Mouse (Mus musculus): ENCODE data around the gene Ccdc130. TPM values are rescaled to one million over a fixed set of nuclear protein-coding genes. Genes with fewer than 3 reads are reported as not detected.

Gene Ccdc130
- total RNA-seq (2015; ENCODE audit: low replicate concordance) (4.0 and 22.1 TPM in 2 replicates), total RNA-seq (2017; ENCODE audit: low replicate concordance) (3.3 and 3.5 TPM in 2 replicates)

DNA sequence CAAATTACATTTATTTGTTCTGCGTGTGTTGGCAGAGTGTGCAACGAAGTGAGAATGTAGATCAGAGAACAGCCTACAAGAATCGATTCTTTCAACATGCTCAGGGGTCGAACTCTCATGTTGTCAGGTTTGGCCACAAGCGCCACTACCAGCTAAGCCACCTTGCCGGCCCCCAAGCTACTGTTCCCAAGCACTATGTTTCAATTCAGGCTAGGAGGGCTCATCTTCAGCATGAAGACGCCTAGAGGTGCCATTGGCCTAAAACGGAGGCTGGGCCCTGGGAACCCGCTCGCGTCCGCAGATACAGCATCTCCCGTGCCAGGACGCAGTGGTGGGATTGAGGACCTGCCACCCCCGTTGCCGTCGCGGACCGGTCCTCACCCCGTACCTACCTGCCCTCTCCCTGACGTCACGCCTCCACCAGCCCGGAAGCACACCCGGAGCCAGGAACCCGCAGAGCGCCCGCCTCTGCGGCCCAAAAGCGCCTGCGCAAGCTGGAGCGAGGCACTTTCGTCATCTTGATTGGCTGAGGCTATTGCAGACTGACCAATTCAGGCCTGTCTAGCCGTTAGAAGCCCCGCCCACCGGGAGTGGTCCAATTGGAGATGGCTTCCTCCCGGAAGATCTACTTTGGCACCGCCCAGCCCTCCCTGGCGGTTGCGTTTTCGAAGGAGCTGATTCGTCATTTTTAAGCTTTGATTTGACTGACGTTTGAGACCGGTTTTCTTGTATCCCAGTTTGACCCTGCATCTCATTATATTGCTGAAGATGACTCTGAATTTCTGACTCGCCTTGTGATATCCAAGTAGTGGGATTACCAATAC is at the start of gene Ccdc130:
Ccdc130 (minus strand) TSS at position 431 of the 824 bp plus-strand sequence.
- peak; percentile 97 for ATAC-seq (replicated peaks; ENCODE audit: low FRiP score, poor library complexity, severe bottlenecking)

GRCm38 (mm10) chr8:84308376-84308775 is 38.2 kb upstream of the Ccdc130 start:
- no peak for ATAC-seq (replicated peaks; ENCODE audit: low FRiP score, poor library complexity, severe bottlenecking)

DNA sequence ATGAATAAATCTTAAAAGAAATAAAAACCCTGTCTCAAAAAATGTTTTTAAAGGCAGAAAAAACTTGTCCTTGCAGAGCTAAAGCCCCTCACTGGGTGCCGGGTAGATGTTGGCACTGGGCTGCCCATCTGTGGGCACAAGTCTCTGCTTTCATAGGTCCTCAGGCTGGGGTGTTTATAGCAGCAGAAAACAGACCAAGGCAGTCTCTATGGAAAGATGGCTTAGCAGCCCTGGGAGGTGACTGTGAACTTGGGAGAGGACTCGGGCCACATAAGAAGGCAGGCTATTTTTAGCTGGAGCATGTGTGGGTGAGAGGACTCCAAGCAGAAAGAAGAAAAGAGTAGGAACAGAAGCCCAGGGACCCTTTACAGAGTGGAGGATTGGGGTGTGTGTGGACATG is 33.8 kb upstream of the Ccdc130 start:
- ATAC-seq (replicated peaks; ENCODE audit: low FRiP score, poor library complexity, severe bottlenecking) = no peak

DNA sequence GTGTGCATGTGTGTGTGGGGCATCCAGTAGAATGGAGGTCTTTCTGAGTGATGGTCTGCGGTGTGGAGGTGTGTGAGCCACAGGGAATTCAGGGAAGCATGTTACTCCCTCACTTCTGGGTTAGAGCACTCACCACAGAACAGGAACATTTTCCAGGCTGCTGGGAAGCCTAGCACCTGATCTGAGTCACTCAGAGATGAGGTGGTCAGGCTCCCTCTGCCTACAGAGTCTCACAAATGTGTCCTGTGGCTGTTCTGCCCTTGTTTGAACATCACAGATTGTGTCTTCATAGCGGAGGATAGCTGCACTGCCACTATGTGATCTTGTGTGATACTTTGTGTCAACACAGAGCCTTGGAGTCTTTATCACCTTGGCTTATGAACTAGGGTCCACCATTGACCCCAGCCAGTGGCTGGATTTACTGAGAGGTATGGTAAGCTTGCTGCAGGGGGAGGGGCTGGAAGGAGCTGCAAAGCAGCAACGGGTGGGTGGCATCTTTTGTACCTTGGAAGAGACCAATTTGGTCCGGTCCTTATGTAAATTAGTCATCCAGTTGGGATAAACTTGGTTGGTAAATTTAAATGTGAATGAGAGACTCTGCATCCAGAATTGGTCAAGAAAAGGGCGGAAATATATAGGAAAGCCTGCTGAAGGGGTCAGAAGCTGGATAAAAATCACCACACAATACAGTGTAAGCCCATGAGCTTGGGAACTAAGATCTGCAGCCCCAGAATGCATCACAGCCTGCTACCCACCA is 27.0 kb upstream of the Ccdc130 start:
- ATAC-seq (replicated peaks; ENCODE audit: low FRiP score, poor library complexity, severe bottlenecking) = no peak

DNA sequence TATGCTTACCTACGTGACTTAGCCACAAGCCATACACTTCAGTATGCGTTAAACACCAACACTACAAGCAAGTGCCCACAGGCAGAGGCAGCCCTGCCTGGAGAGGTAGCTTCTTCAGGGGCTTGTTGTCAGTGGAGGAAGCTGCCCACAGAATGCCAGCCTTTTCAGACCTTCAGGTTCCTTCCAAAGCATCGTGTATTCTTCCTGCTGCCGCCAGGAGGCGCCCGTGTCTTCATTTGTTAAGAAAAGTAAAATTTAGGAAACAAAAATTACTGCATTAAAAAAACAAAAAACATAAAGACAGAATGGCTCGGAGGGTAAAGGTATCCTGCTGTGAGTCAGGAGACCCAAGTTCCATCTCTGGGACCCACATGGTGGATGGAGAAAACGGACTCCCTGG is 21.5 kb upstream of the Ccdc130 start:
- ATAC-seq (replicated peaks; ENCODE audit: low FRiP score, poor library complexity, severe bottlenecking) = peak; percentile 65; the same call in 1 of the 2 replicates

DNA sequence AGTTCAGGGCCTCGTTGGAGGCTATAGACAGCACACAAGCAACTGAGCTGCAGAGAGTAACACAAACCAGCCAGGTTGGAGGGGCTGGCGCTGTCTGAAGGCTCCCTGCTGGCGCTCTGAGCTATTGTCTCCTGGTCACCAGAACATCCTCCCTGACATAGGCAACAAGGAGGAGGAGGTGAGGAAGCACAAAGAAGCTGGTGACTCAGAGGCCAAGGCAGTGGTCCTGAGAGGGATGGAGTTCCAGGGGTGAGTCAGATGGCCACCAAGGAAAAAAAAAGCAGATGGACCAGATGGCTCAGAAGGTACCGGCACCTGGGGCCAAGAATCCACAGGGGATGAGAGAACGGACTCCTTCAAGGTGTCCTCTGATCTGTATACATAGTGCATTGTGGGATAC is 20.9 kb upstream of the Ccdc130 start:
- no peak for ATAC-seq (replicated peaks; ENCODE audit: low FRiP score, poor library complexity, severe bottlenecking)

GRCm38 (mm10) chr8:84288892-84289291 is 18.7 kb upstream of the Ccdc130 start:
- ATAC-seq (replicated peaks; ENCODE audit: low FRiP score, poor library complexity, severe bottlenecking) = 0 out of 2 replicates have a peak, but pooled peaks have one; percentile 58

GRCm38 (mm10) chr8:84285665-84286064 is 15.5 kb upstream of the Ccdc130 start:
- 0 out of 2 replicates have a peak, but pooled peaks have one; percentile 47 for ATAC-seq (replicated peaks; ENCODE audit: low FRiP score, poor library complexity, severe bottlenecking)

- no peak for ATAC-seq (replicated peaks; ENCODE audit: low FRiP score, poor library complexity, severe bottlenecking)
Observed at GRCm38 (mm10) chr8:84284608-84285063, 14.5 kb upstream of the Ccdc130 start.

GRCm38 (mm10) chr8:84280777-84281176 is 10.6 kb upstream of the Ccdc130 start:
- no peak for ATAC-seq (replicated peaks; ENCODE audit: low FRiP score, poor library complexity, severe bottlenecking)

- no peak for ATAC-seq (replicated peaks; ENCODE audit: low FRiP score, poor library complexity, severe bottlenecking)
Observed at GRCm38 (mm10) chr8:84276447-84276846, 6.3 kb upstream of the Ccdc130 start.

- ATAC-seq (replicated peaks; ENCODE audit: low FRiP score, poor library complexity, severe bottlenecking) = no peak
Observed at GRCm38 (mm10) chr8:84273968-84274367, 3.8 kb upstream of the Ccdc130 start.

- ATAC-seq (replicated peaks; ENCODE audit: low FRiP score, poor library complexity, severe bottlenecking) = no peak
Observed at GRCm38 (mm10) chr8:84272302-84272701, 2.1 kb upstream of the Ccdc130 start.

GRCm38 (mm10) chr8:84261098-84261497 is 9.1 kb downstream of the Ccdc130 start:
- ATAC-seq (replicated peaks; ENCODE audit: low FRiP score, poor library complexity, severe bottlenecking) = no peak

- ATAC-seq (replicated peaks; ENCODE audit: low FRiP score, poor library complexity, severe bottlenecking) = peak; percentile 90
Observed at GRCm38 (mm10) chr8:84256822-84257610, 13.2 kb downstream of the Ccdc130 start, which contains the start of gene Mri1. TSS of gene Mri1 (minus strand) at chr8:84257326.

DNA sequence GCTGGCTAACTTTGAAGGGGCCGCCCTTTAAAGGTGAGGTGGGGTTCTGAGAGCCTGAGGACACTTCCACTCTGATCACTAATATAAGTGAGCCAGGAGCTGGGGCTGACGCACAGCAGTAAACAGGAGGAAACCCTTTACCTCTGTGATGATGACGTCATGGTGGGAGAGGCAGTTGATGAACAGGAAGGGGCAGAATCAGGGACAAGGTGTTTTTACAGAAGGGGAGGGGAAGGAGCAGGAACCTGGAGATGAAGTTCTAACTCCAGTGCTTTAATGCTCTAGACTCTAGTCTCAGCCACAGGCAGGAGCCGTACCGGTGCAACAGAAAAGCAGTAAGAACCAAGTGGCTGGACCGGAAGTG is 13.7 kb downstream of the Ccdc130 start:
- ATAC-seq (replicated peaks; ENCODE audit: low FRiP score, poor library complexity, severe bottlenecking) = peak; percentile 68

DNA sequence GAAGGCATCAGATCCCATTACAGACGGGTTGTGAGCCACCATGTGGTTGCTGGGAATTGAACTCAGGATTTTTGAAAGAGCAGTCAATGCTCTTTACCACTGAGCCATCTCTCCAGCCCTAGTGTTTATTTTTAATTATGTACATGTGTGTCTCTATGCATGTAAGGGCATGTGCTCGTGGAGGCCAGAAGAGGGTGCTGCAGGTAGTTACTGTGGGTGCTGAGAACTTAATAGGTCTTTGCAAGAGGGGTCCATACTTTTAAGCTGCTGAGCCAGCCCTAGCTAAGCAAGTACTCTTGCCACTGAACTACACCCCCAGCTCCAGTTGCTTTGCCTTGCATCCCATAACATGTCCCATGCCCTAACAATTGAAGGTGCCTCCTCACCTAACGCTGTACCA is 14.3 kb downstream of the Ccdc130 start:
- ATAC-seq (replicated peaks; ENCODE audit: low FRiP score, poor library complexity, severe bottlenecking) = no peak

DNA sequence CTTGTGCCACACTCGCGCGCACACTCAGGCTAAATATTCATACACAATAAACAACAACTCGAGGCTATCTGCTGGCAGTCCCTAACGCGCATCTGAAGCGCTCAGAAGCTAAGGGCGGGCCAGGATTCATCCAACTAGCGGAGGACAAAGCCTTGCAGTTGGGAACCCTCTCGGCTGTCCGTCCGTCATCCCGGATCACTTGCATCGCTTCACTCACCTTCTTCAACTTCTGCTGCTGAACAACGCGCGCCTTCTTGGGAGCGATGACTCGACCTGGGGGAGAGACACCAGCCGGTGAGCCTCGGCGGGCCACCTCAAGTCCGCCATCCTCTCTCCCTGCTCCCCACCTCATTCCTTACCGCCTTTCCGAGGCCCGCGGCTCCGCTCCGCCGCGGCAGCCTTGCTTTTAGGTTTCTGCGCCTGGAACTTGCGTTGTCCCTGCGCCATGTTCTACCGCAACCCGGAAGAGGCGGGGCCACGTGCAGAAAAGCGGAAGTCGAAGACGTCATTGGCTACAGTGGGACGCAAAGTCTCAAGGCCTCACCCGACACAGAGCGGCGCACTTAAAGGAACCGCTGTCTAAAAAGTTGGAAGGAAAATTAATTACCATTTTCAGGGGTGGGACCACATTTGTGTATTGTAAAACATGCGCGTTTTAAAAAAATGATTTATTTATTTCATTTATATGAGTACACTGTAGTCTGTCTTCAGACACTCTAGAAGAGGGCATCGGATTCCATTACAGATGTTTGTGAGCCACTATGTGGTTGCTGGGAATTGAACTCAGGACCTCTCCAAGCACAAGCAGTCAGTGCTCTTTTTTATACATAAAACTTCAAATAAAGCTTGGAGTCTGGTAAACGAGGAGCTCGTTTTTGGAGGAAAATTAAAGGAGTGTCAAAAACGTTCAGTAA is 20.7 kb downstream of the Ccdc130 start, which contains the start of gene D8Ertd738e:
D8Ertd738e (minus strand) TSS at position 463 of the 914 bp plus-strand sequence.
- ATAC-seq (replicated peaks; ENCODE audit: low FRiP score, poor library complexity, severe bottlenecking) = peak; percentile 99

GRCm38 (mm10) chr8:84241821-84242220 is 28.4 kb downstream of the Ccdc130 start:
- ATAC-seq (replicated peaks; ENCODE audit: low FRiP score, poor library complexity, severe bottlenecking) = no peak

All from erythroblast, adult 5-6 weeks (primary cell).